26 mouse cellular contexts compared by ENCODE assay signal in the genomic region with DNA sequence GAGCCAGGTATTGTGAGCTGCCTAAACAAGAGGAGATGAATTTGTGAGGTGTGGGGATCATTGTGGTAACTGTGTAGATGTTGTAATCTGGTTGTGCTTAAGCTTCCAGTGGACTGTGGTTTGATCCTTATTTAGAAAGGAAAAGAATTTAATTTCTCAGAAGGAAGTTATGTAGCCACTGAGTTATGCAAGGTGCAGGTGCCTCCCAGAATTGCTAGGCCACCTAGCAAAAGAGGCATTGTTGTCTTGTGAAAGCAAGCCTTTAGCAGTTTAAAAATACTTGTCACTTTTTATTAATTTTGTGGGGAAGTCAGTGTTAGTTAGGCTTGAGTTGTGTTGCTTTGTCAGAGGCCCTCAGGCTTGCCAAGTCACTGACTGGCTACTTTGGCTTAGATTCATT. TPM values are rescaled to one million over a fixed set of nuclear protein-coding genes. Genes with fewer than 3 reads are reported as not detected.
DNase-seq lines count a peak whose midpoint lies in the region; ATAC-seq lines count a peak whose summit lies in the region.
"Had no signal": no experiment of that assay in that cellular context is flagged by ENCODE, and none has a peak within 500 bp of the region (broad histone marks: within the 10 kb centered on the region; RNA-seq: fewer than 3 reads in every experiment).

No protein-coding gene starts in this region.

- H3K27me3 ChIP-seq in liver, embryonic 16.5 days (ENCODE audit: control insufficient read depth, insufficient read depth, low read depth, low read length): no peaks in the 10 kb centered on the region
- no peaks in the 10 kb centered on the region for H3K27me3 ChIP-seq in liver, embryonic 11.5 days (replicated peaks; ENCODE audit: control insufficient read depth, insufficient read depth, low read length)
- no peaks in the 10 kb centered on the region for H3K27me3 ChIP-seq in midbrain, embryonic 11.5 days (ENCODE audit: control insufficient read depth, insufficient read depth, low read length)
- H3K27me3 ChIP-seq: embryonic facial prominence, embryonic 15.5 days; forebrain, embryonic 12.5 days; limb, embryonic 13.5 days; stomach, embryonic 15.5 days had no signal

- H3K27ac ChIP-seq in liver, embryonic 16.5 days (ENCODE audit: low read length): peak overlapping the region; percentile 25; the same call in 1 of the 2 replicates
- no peak overlapping the region for H3K27ac ChIP-seq in liver, embryonic 11.5 days (ENCODE audit: low read depth, low read length)
- no peak overlapping the region for H3K27ac ChIP-seq in midbrain, embryonic 11.5 days (ENCODE audit: low read depth, low read length)
- H3K27ac ChIP-seq: embryonic facial prominence, embryonic 15.5 days; forebrain, embryonic 12.5 days; hindbrain, embryonic 10.5 days; hindbrain, postnatal 0 days; layer of hippocampus, adult 2 months; limb, embryonic 13.5 days; macrophage; stomach, embryonic 15.5 days had no signal

- H3K4me2 ChIP-seq in liver, embryonic 16.5 days (ENCODE audit: low read depth, low read length): no peak overlapping the region
- H3K4me2 ChIP-seq in liver, embryonic 11.5 days: no peak overlapping the region
- no peak overlapping the region for H3K4me2 ChIP-seq in midbrain, embryonic 11.5 days
- H3K4me2 ChIP-seq: embryonic facial prominence, embryonic 15.5 days; forebrain, embryonic 12.5 days; limb, embryonic 13.5 days; stomach, embryonic 15.5 days had no signal

- peaks cover 19% of the 10 kb centered on the region for H3K4me1 ChIP-seq in liver, embryonic 16.5 days (ENCODE audit: control insufficient read depth, low read depth, low read length)
- no peaks in the 10 kb centered on the region; the same call in 1 of the 2 replicates for H3K4me1 ChIP-seq in liver, embryonic 11.5 days (replicated peaks; ENCODE audit: control insufficient read depth, insufficient read depth, low read length)
- H3K4me1 ChIP-seq in midbrain, embryonic 11.5 days (ENCODE audit: control insufficient read depth, insufficient read depth, low read length): no peaks in the 10 kb centered on the region
- H3K4me1 ChIP-seq: forebrain, embryonic 12.5 days; hindbrain, embryonic 10.5 days; stomach, embryonic 15.5 days had no signal

- no peaks in the 10 kb centered on the region for H3K9me3 ChIP-seq in liver, embryonic 16.5 days (replicated peaks; ENCODE audit: control insufficient read depth, low read length)
- no peaks in the 10 kb centered on the region for H3K9me3 ChIP-seq in liver, embryonic 11.5 days (ENCODE audit: control insufficient read depth, low read length)
- H3K9me3 ChIP-seq in midbrain, embryonic 11.5 days (ENCODE audit: control insufficient read depth, low read length): no peaks in the 10 kb centered on the region
- H3K9me3 ChIP-seq: embryonic facial prominence, embryonic 15.5 days; forebrain, embryonic 12.5 days; hindbrain, embryonic 10.5 days; limb, embryonic 13.5 days; stomach, embryonic 15.5 days had no signal

- ATAC-seq in liver, embryonic 16.5 days (ENCODE audit: low read depth): no peak
- no peak for ATAC-seq in liver, embryonic 11.5 days (replicated peaks; ENCODE audit: low FRiP score)
- peak; percentile 69 for ATAC-seq in common myeloid progenitor, adult 5-6 weeks (replicated peaks; ENCODE audit: low read depth, poor library complexity, severe bottlenecking)
- ATAC-seq in megakaryocyte, adult 5-6 weeks (ENCODE audit: poor library complexity, severe bottlenecking): peak; percentile 78
- ATAC-seq in midbrain, embryonic 11.5 days (ENCODE audit: low FRiP score): no peak
- ATAC-seq: hindbrain, postnatal 0 days had no signal

- no peak overlapping the region for H3K9ac ChIP-seq in liver, embryonic 16.5 days (ENCODE audit: low read depth, low read length)
- H3K9ac ChIP-seq in liver, embryonic 11.5 days (ENCODE audit: low read depth, low read length): no peak overlapping the region
- H3K9ac ChIP-seq in midbrain, embryonic 11.5 days (ENCODE audit: low read length): no peak overlapping the region
- H3K9ac ChIP-seq: embryonic facial prominence, embryonic 15.5 days; forebrain, embryonic 12.5 days; limb, embryonic 13.5 days; stomach, embryonic 15.5 days had no signal

- H3K4me3 ChIP-seq in liver, embryonic 16.5 days (ENCODE audit: low read depth, low read length): no peak overlapping the region
- H3K4me3 ChIP-seq in liver, embryonic 11.5 days (ENCODE audit: low read depth, low read length): no peak overlapping the region
- no peak overlapping the region for H3K4me3 ChIP-seq in midbrain, embryonic 11.5 days (ENCODE audit: low read depth, low read length)
- H3K4me3 ChIP-seq: embryonic facial prominence, embryonic 15.5 days; forebrain, embryonic 12.5 days; hindbrain, embryonic 10.5 days; layer of hippocampus, adult 2 months; limb, embryonic 13.5 days; myocyte; stomach, embryonic 15.5 days had no signal

- peaks cover 5% of the 10 kb centered on the region; the same call in 1 of the 2 replicates for H3K36me3 ChIP-seq in liver, embryonic 16.5 days (ENCODE audit: control insufficient read depth, insufficient read depth)
- H3K36me3 ChIP-seq in liver, embryonic 11.5 days (ENCODE audit: control insufficient read depth, insufficient read depth, low read length): no peaks in the 10 kb centered on the region
- H3K36me3 ChIP-seq in midbrain, embryonic 11.5 days (ENCODE audit: control insufficient read depth, insufficient read depth, low read length): no peaks in the 10 kb centered on the region
- H3K36me3 ChIP-seq: stomach, embryonic 15.5 days had no signal

- no peak for DNase-seq in liver, embryonic 11.5 days (ENCODE audit: low spot score)
- peak; percentile 23 for DNase-seq in A20 (ENCODE audit: low read depth, low spot score)
- no peak for DNase-seq in right cerebral cortex, adult 2 months (ENCODE audit: low spot score in 2 of 2)
- no peak for DNase-seq in midbrain, embryonic 11.5 days (ENCODE audit: low spot score, missing footprints)
- DNase-seq: adrenal gland, postnatal 14 days; cerebellum, adult 11-12 months; cerebellum, postnatal 14 days; gastrocnemius, postnatal 25 days; kidney, adult 11 months; kidney, postnatal 10 days; layer of hippocampus, postnatal 36 days; midbrain, embryonic 14.5 days; right cerebral cortex, postnatal 25 days; thymus, adult 2 months had no signal

RNA-seq across cellular contexts. Expression of gene Ube2f, which starts 7.8 kb away (rescaled TPM):
- 66.3 and 69.0 TPM in 2 replicates for polyA plus RNA-seq in liver, embryonic 16.5 days (2015; fragmentation: Nextera tagmentation; extraction: Ambion mirVana)
- 78.5 and 81.4 TPM in 2 replicates for polyA plus RNA-seq in liver, embryonic 11.5 days (2014; fragmentation: Nextera tagmentation; extraction: Ambion mirVana)
- 35.2 and 44.8 TPM in 2 replicates for total RNA-seq in common myeloid progenitor, adult 5-6 weeks (2017)
- total RNA-seq in megakaryocyte, adult 5-6 weeks (2015): 94.5 and 117 TPM in 2 replicates
- 59.1 and 63.1 TPM in 2 replicates for total RNA-seq in megakaryocyte, adult 5-6 weeks (2017)
- polyA plus RNA-seq in midbrain, embryonic 11.5 days (2014; fragmentation: Nextera tagmentation; extraction: Ambion mirVana): 88.5 and 95.6 TPM in 2 replicates

RNA-seq across cellular contexts. Expression of gene Scly, which starts 40.2 kb away (rescaled TPM):
- 29.6 and 33.4 TPM in 2 replicates for polyA plus RNA-seq in liver, embryonic 16.5 days (2015; fragmentation: Nextera tagmentation; extraction: Ambion mirVana)
- 36.9 and 37.0 TPM in 2 replicates for polyA plus RNA-seq in liver, embryonic 11.5 days (2014; fragmentation: Nextera tagmentation; extraction: Ambion mirVana)
- total RNA-seq in common myeloid progenitor, adult 5-6 weeks (2017): 19.9 and 23.2 TPM in 2 replicates
- total RNA-seq in megakaryocyte, adult 5-6 weeks (2015): 10.9 and 12.9 TPM in 2 replicates
- total RNA-seq in megakaryocyte, adult 5-6 weeks (2017): 15.3 and 16.8 TPM in 2 replicates
- 10.1 and 11.0 TPM in 2 replicates for polyA plus RNA-seq in midbrain, embryonic 11.5 days (2014; fragmentation: Nextera tagmentation; extraction: Ambion mirVana)

Comparison
In these comparisons a context has a peak if more than half of its experiments do, and no peak if none do; other contexts are left out.
1. ATAC-seq: peak in common myeloid progenitor, adult 5-6 weeks (single experiment) and megakaryocyte, adult 5-6 weeks (single experiment); none in liver, embryonic 16.5 days (single experiment), liver, embryonic 11.5 days (single experiment) and midbrain, embryonic 11.5 days (single experiment).